Mouse (Mus musculus) kidney, adult 2 months (tissue): ENCODE results near the gene Btrc.

Experiments
- CTCF ChIP-seq: fragments of 200-500 bp; conservative IDR thresholded peaks from 2 replicates; pipeline ENCODE4 v1.5.1; 2011; ENCODE audit warnings: low read depth, mild to moderate bottlenecking, control low read depth, low read length, moderate library complexity, mixed read lengths; ENCODE audit not compliant: insufficient read depth, insufficient read length
- POLR2A ChIP-seq: fragments of 200-500 bp; IDR thresholded peaks from one replicate; pipeline ENCODE4 v1.6.1; 2011; ENCODE audit warnings: low read depth, low read length, control low read depth

DNA sequence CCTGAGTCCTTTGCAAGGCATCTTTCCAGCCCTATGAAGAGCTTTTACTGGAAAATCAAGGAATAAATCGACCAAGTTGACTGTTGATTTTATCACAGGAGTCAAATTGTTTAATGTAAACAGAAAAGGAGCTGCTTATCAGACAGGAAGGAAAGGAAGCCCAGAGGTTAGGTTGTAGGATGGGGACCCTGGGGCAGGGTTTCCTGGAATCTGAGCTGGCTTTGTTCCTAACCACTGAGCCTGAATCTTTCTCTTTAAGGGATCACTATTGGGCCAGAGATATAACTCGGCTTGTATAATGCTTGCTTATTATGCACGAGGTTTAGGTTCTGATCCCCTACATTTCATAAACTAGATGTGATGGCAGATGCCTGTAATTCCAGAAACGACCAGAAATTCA is 64.6 kb downstream of the Btrc start:
- TF ChIP-seq POLR2A (no peak), CTCF (no peak)
